Mouse (Mus musculus): ENCODE measurements around the gene Slc25a44.

DNA sequence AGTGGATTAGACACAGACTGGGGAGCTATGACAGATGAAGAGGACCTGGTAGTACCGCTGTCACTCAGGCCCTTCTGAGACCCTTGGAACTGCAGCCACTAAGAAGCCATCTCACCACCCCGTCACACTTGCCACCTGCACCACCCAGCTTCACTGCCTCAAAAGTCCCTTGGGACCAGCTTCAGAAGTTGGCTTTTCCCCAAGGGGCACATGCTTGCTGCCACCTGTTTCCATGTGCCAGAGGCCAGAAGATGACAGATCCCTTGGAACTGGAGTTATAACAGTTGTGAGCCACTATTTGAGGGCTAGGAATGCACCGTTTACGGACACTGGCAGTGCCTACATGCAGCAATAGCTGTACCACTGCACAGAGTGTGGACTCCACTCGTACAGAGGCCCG lies 29.7 kb downstream of the Slc25a44 start:
- TF ChIP-seq CTCF (IDR thresholded peaks at IDR 0.05; ENCODE audit: low read depth) (no peak), EP300 (optimal IDR thresholded peaks at IDR 0.05) (no peak)

Measured in stomach, postnatal 0 days (tissue).